ENCODE assay signal across 10 mouse cellular contexts in genomic region chr12:102450437-102450836, GRCm38 (mm10). TPM values are rescaled to one million over a fixed set of nuclear protein-coding genes. Genes with fewer than 3 reads are reported as not detected.
DNase-seq lines count a peak whose midpoint lies in the region; ATAC-seq and TF ChIP-seq lines count a peak whose summit lies in the region.
"Had no signal": no experiment of that assay in that cellular context is flagged by ENCODE, and none has a peak within 500 bp of the region (broad histone marks: within the 10 kb centered on the region; RNA-seq: fewer than 3 reads in every experiment).

No protein-coding gene starts in this region.

- no peaks in the 10 kb centered on the region for H3K4me1 ChIP-seq in kidney, embryonic 14.5 days (ENCODE audit: control insufficient read depth, insufficient read depth, low read length)
- no peaks in the 10 kb centered on the region for H3K4me1 ChIP-seq in kidney, embryonic 15.5 days
- peaks cover 10% of the 10 kb centered on the region for H3K4me1 ChIP-seq in thymus, adult 2 months (replicated peaks; ENCODE audit: control insufficient read depth, insufficient read depth, low read length)
- H3K4me1 ChIP-seq in liver, embryonic 11.5 days (replicated peaks; ENCODE audit: control insufficient read depth, insufficient read depth, low read length): peaks cover 4% of the 10 kb centered on the region; the same call in 1 of the 2 replicates
- no peaks in the 10 kb centered on the region; the same call in 1 of the 2 replicates for H3K4me1 ChIP-seq in stomach, postnatal 0 days (replicated peaks; ENCODE audit: control insufficient read depth, insufficient read depth)

- TF ChIP-seq CTCF in thymus, adult 2 months (IDR thresholded peaks at IDR 0.05; ENCODE audit: borderline replicate concordance, control insufficient read depth, extremely low read depth, insufficient read depth, low read length, poor library complexity): no peak
- no peak for TF ChIP-seq CTCF in stomach, postnatal 0 days (IDR thresholded peaks at IDR 0.05; ENCODE audit: low read depth)

- TF ChIP-seq POLR2A in thymus, adult 2 months (IDR thresholded peaks at IDR 0.05; ENCODE audit: control insufficient read depth, extremely low read depth, insufficient read depth, low read length, poor library complexity): no peak

- no peak overlapping the region for H3K4me3 ChIP-seq in kidney, embryonic 14.5 days (ENCODE audit: low read length)
- no peak overlapping the region for H3K4me3 ChIP-seq in kidney, embryonic 15.5 days (replicated peaks)
- no peak overlapping the region for H3K4me3 ChIP-seq in thymus, adult 2 months (ENCODE audit: control insufficient read depth, insufficient read depth, low read length)
- H3K4me3 ChIP-seq in liver, embryonic 11.5 days (ENCODE audit: low read depth, low read length): no peak overlapping the region
- no peak overlapping the region for H3K4me3 ChIP-seq in stomach, postnatal 0 days (ENCODE audit: low read depth, low read length)

- H3K27ac ChIP-seq in kidney, embryonic 14.5 days (ENCODE audit: low read depth, low read length): no peak overlapping the region
- H3K27ac ChIP-seq in kidney, embryonic 15.5 days: no peak overlapping the region
- H3K27ac ChIP-seq in thymus, adult 2 months (ENCODE audit: control insufficient read depth, insufficient read depth, low read length): peak overlapping the region; percentile 71
- peak overlapping the region; percentile 36; the same call in 1 of the 2 replicates for H3K27ac ChIP-seq in liver, embryonic 11.5 days (ENCODE audit: low read depth, low read length)
- H3K27ac ChIP-seq in stomach, postnatal 0 days (replicated peaks): 0 out of 2 replicates have a peak overlapping the region, but pooled peaks have one; percentile 35

- ATAC-seq in kidney, embryonic 14.5 days (ENCODE audit: low FRiP score, low TSS enrichment): no peak
- ATAC-seq in kidney, embryonic 15.5 days (replicated peaks; ENCODE audit: low FRiP score): no peak
- no peak for ATAC-seq in liver, embryonic 11.5 days (replicated peaks; ENCODE audit: low FRiP score)
- ATAC-seq in stomach, postnatal 0 days (ENCODE audit: low FRiP score, low TSS enrichment): peak; percentile 39; the same call in 1 of the 2 replicates

- H3K9ac ChIP-seq in kidney, embryonic 14.5 days (ENCODE audit: low read depth, low read length): 0 out of 2 replicates have a peak overlapping the region, but pooled peaks have one; percentile 4
- no peak overlapping the region for H3K9ac ChIP-seq in kidney, embryonic 15.5 days
- no peak overlapping the region for H3K9ac ChIP-seq in liver, embryonic 11.5 days (ENCODE audit: low read depth, low read length)
- no peak overlapping the region; the same call in 1 of the 2 replicates for H3K9ac ChIP-seq in stomach, postnatal 0 days (ENCODE audit: low read length)

- H3K4me2 ChIP-seq in kidney, embryonic 14.5 days (replicated peaks; ENCODE audit: low read depth, low read length): no peak overlapping the region
- H3K4me2 ChIP-seq in kidney, embryonic 15.5 days: no peak overlapping the region
- no peak overlapping the region for H3K4me2 ChIP-seq in liver, embryonic 11.5 days
- peak overlapping the region; percentile 23; the same call in 1 of the 2 replicates for H3K4me2 ChIP-seq in stomach, postnatal 0 days (replicated peaks; ENCODE audit: low read depth)

- no peaks in the 10 kb centered on the region for H3K36me3 ChIP-seq in kidney, embryonic 14.5 days (ENCODE audit: control insufficient read depth, insufficient read depth, low read length)
- H3K36me3 ChIP-seq in kidney, embryonic 15.5 days: no peaks in the 10 kb centered on the region
- H3K36me3 ChIP-seq in thymus, adult 2 months (ENCODE audit: control insufficient read depth, insufficient read depth, low read length): no peaks in the 10 kb centered on the region
- H3K36me3 ChIP-seq in liver, embryonic 11.5 days (ENCODE audit: control insufficient read depth, insufficient read depth, low read length): no peaks in the 10 kb centered on the region
- no peaks in the 10 kb centered on the region for H3K36me3 ChIP-seq in stomach, postnatal 0 days (ENCODE audit: control insufficient read depth, insufficient read depth, low read length)

- H3K9me3 ChIP-seq in kidney, embryonic 14.5 days (ENCODE audit: control insufficient read depth, low read length): no peaks in the 10 kb centered on the region
- no peaks in the 10 kb centered on the region for H3K9me3 ChIP-seq in kidney, embryonic 15.5 days (replicated peaks)
- no peaks in the 10 kb centered on the region for H3K9me3 ChIP-seq in liver, embryonic 11.5 days (ENCODE audit: control insufficient read depth, low read length)
- no peaks in the 10 kb centered on the region for H3K9me3 ChIP-seq in stomach, postnatal 0 days (ENCODE audit: control insufficient read depth, low read length)

- no peak for TF ChIP-seq EP300 in stomach, postnatal 0 days (optimal IDR thresholded peaks at IDR 0.05)

- WGBS in kidney, embryonic 14.5 days: 68% methylated on average over 10 of the region's 10 CpGs
- 64% methylated on average over 10 of the region's 10 CpGs for WGBS in kidney, embryonic 15.5 days
- WGBS in thymus, adult 2 months: 80% methylated on average over 10 of the region's 10 CpGs
- 63% methylated on average over 10 of the region's 10 CpGs for WGBS in liver, embryonic 11.5 days
- 34% methylated on average over 10 of the region's 10 CpGs for WGBS in stomach, postnatal 0 days

- no peaks in the 10 kb centered on the region for H3K27me3 ChIP-seq in kidney, embryonic 14.5 days (ENCODE audit: control insufficient read depth, insufficient read depth, low read length)
- H3K27me3 ChIP-seq in kidney, embryonic 15.5 days: no peaks in the 10 kb centered on the region
- H3K27me3 ChIP-seq in thymus, adult 2 months (ENCODE audit: control insufficient read depth, insufficient read depth, low read length): no peaks in the 10 kb centered on the region
- no peaks in the 10 kb centered on the region for H3K27me3 ChIP-seq in liver, embryonic 11.5 days (replicated peaks; ENCODE audit: control insufficient read depth, insufficient read depth, low read length)
- no peaks in the 10 kb centered on the region for H3K27me3 ChIP-seq in stomach, postnatal 0 days (ENCODE audit: control insufficient read depth, insufficient read depth, low read length)

- no peak for DNase-seq in thymus, adult 2 months
- no peak for DNase-seq in thymus, adult 18-20 months
- DNase-seq in liver, embryonic 11.5 days (ENCODE audit: low spot score): no peak
- no peak for DNase-seq in stomach, postnatal 0 days (ENCODE audit: low spot score)
- no peak for DNase-seq in urinary bladder, adult 2 months (ENCODE audit: low spot score)
- no peak for DNase-seq in adrenal gland, adult 2 months
- DNase-seq: cerebellum, postnatal 25 days; gastrocnemius, postnatal 10 days had no signal

RNA-seq across cellular contexts. Expression of gene Lgmn, which starts 10.8 kb away (rescaled TPM):
- 79.0 and 95.4 TPM in 2 replicates for polyA plus RNA-seq in kidney, embryonic 14.5 days (2014; fragmentation: Nextera tagmentation; extraction: Ambion mirVana)
- 120 and 121 TPM in 2 replicates for polyA plus RNA-seq in kidney, embryonic 15.5 days (2015; fragmentation: Nextera tagmentation; extraction: Ambion mirVana)
- polyA plus RNA-seq in thymus, adult 2 months (2012; rRNA removed): 66.8 and 88.9 TPM in 2 replicates
- polyA plus RNA-seq in liver, embryonic 11.5 days (2014; fragmentation: Nextera tagmentation; extraction: Ambion mirVana): 59.5 and 65.8 TPM in 2 replicates
- 75.1 and 77.1 TPM in 2 replicates for polyA plus RNA-seq in stomach, postnatal 0 days (2015; fragmentation: Nextera tagmentation; extraction: Ambion mirVana)
- polyA plus RNA-seq in urinary bladder, adult 2 months (2012; rRNA removed): 73.4 and 84.0 TPM in 2 replicates
- 100 to 1,000 TPM; 116 to 129 TPM for total RNA-seq in adrenal gland, adult 2 months (2021)
- 111 and 133 TPM in 2 replicates for polyA plus RNA-seq in adrenal gland, adult 2 months (2012; rRNA removed)

RNA-seq across cellular contexts. Expression of gene Golga5, which starts 18.5 kb away (rescaled TPM):
- polyA plus RNA-seq in kidney, embryonic 14.5 days (2014; fragmentation: Nextera tagmentation; extraction: Ambion mirVana): 23.3 and 39.3 TPM in 2 replicates
- polyA plus RNA-seq in kidney, embryonic 15.5 days (2015; fragmentation: Nextera tagmentation; extraction: Ambion mirVana): 35.2 and 38.5 TPM in 2 replicates
- polyA plus RNA-seq in thymus, adult 2 months (2012; rRNA removed): 13.3 and 14.3 TPM in 2 replicates
- polyA plus RNA-seq in liver, embryonic 11.5 days (2014; fragmentation: Nextera tagmentation; extraction: Ambion mirVana): 24.7 and 27.5 TPM in 2 replicates
- 29.3 and 30.3 TPM in 2 replicates for polyA plus RNA-seq in stomach, postnatal 0 days (2015; fragmentation: Nextera tagmentation; extraction: Ambion mirVana)
- 35.0 and 40.2 TPM in 2 replicates for polyA plus RNA-seq in urinary bladder, adult 2 months (2012; rRNA removed)
- total RNA-seq in adrenal gland, adult 2 months (2021): 10 to 100 TPM; 38.2 to 43.0 TPM
- polyA plus RNA-seq in adrenal gland, adult 2 months (2012; rRNA removed): 4.8 and 5.2 TPM in 2 replicates

Comparison
In these comparisons a context has a peak if more than half of its experiments do, and no peak if none do; other contexts are left out.
1. H3K27ac ChIP-seq: peak in thymus, adult 2 months (single experiment), liver, embryonic 11.5 days (single experiment) and stomach, postnatal 0 days (single experiment); none in kidney, embryonic 14.5 days (single experiment) and kidney, embryonic 15.5 days (single experiment).